Mouse (Mus musculus) MEL (cell line): Measurements from ENCODE around the gene Gpc3. TPM values are rescaled to one million over a fixed set of nuclear protein-coding genes. Genes with fewer than 3 reads are reported as not detected.
"Not testable (repeated sequence)": the region's sequence is repeated elsewhere in the genome, so short reads cannot be mapped to it uniquely, and the experiment has no call there.

Experiments
- DNase-seq: peaks from one replicate; pipeline ENCODE4 v3.0.0; 2011; ENCODE audit warnings: low read depth, low spot score
- H3K27ac ChIP-seq: 2 replicates; pipeline ENCODE4 v1.5.1; 2012; ENCODE audit warnings: low read depth, mild to moderate bottlenecking, control low read depth, low read length, moderate library complexity; ENCODE audit not compliant: control insufficient read depth
- H3K27me3 ChIP-seq, 2 experiments: fragments of 150-350 bp in 1 of 2; sonication (generic) in 1 of 2; 2 replicates each; pipeline ENCODE4 v1.6.1; 2012; ENCODE audit warnings: low read length in 2 of 2, mild to moderate bottlenecking in 2 of 2, improper control_type of control experiment in 1 of 2, moderate library complexity in 1 of 2; ENCODE audit not compliant: insufficient read depth in 2 of 2, control insufficient read depth in 1 of 2
- H3K36me3 ChIP-seq, 2 experiments: 2 replicates each; pipeline ENCODE4 v1.6.1; 2012 to 2014; ENCODE audit warnings: low read length in 2 of 2, improper control_type of control experiment in 1 of 2, inconsistent platforms in 1 of 2, mild to moderate bottlenecking in 1 of 2; ENCODE audit not compliant: insufficient read depth in 2 of 2, control insufficient read depth in 1 of 2
- H3K4me1 ChIP-seq, 2 experiments: fragments of 150-350 bp in 1 of 2; sonication (generic) in 1 of 2; 2 replicates each; pipeline ENCODE4 v1.6.1; 2012; ENCODE audit warnings: low read length in 2 of 2, improper control_type of control experiment in 1 of 2, mild to moderate bottlenecking in 1 of 2; ENCODE audit not compliant: insufficient read depth in 2 of 2, control insufficient read depth in 1 of 2
- H3K4me3 ChIP-seq, 2 experiments: fragments of 150-350 bp in 1 of 2; sonication (generic) in 1 of 2; 2 replicates each; pipeline ENCODE4 v1.5.1; 2012; ENCODE audit warnings: low read depth in 2 of 2, low read length in 2 of 2, mild to moderate bottlenecking in 2 of 2, moderate library complexity in 2 of 2, control low read depth in 1 of 2, improper control_type of control experiment in 1 of 2; ENCODE audit not compliant: control insufficient read depth in 1 of 2, insufficient read depth in 1 of 2
- H3K79me2 ChIP-seq: 2 replicates; pipeline ENCODE4 v1.6.1; 2012; ENCODE audit warnings: mild to moderate bottlenecking, low read length, moderate library complexity; ENCODE audit not compliant: control insufficient read depth, poor library complexity, insufficient read depth
- H3K9ac ChIP-seq: 2 replicates; pipeline ENCODE4 v1.6.1; 2012; ENCODE audit warnings: low read depth, mild to moderate bottlenecking, control low read depth, low read length, moderate library complexity; ENCODE audit not compliant: control insufficient read depth, poor library complexity, severe bottlenecking
- H3K9me3 ChIP-seq: fragments of 150-350 bp; sonication (generic); replicated peaks from 2 replicates; pipeline ENCODE4 v1.6.1; 2012; ENCODE audit warnings: mild to moderate bottlenecking, low read length, improper control_type of control experiment, moderate library complexity; ENCODE audit not compliant: insufficient read depth
- CHD1 ChIP-seq: IDR thresholded peaks from 2 replicates; pipeline ENCODE4 v1.6.1; 2012; ENCODE audit warnings: low read depth, mild to moderate bottlenecking, inconsistent platforms, low read length, improper control_type of control experiment
- CHD2 ChIP-seq: IDR thresholded peaks from 2 replicates; pipeline ENCODE4 v1.6.1; 2011; ENCODE audit warnings: low read length, improper control_type of control experiment
- E2F4 ChIP-seq: IDR thresholded peaks from 2 replicates; pipeline ENCODE4 v1.6.1; 2011; ENCODE audit warnings: low read depth, low read length, improper control_type of control experiment, borderline replicate concordance
- ELF1 ChIP-seq: IDR thresholded peaks from 2 replicates; pipeline ENCODE4 v1.6.1; 2014; ENCODE audit warnings: low read depth, mild to moderate bottlenecking, inconsistent platforms, low read length, improper control_type of control experiment, moderate library complexity
- EP300 ChIP-seq, 2 experiments: IDR thresholded peaks; 2 replicates each; pipeline ENCODE4 v1.6.1; 2011; ENCODE audit warnings: improper control_type of control experiment in 2 of 2, low read length in 2 of 2, low read depth in 1 of 2, mild to moderate bottlenecking in 1 of 2
- ETS1 ChIP-seq: IDR thresholded peaks from 2 replicates; pipeline ENCODE4 v1.6.1; 2012; ENCODE audit warnings: low read depth, mild to moderate bottlenecking, inconsistent platforms, low read length, improper control_type of control experiment, moderate library complexity
- GABPA ChIP-seq: IDR thresholded peaks from 2 replicates; pipeline ENCODE4 v1.6.1; 2012; ENCODE audit warnings: low read depth, mild to moderate bottlenecking, inconsistent platforms, low read length, improper control_type of control experiment, moderate library complexity
- GATA1 ChIP-seq: IDR thresholded peaks from 2 replicates; pipeline ENCODE4 v1.6.1; 2011; ENCODE audit warnings: low read depth, low read length, improper control_type of control experiment
- HCFC1 ChIP-seq: IDR thresholded peaks from 2 replicates; pipeline ENCODE4 v1.6.1; 2012; ENCODE audit warnings: low read depth, mild to moderate bottlenecking, inconsistent platforms, low read length, improper control_type of control experiment, moderate library complexity
- JUND ChIP-seq: IDR thresholded peaks from 2 replicates; pipeline ENCODE4 v1.6.1; 2011; ENCODE audit warnings: low read depth, mild to moderate bottlenecking, improper control_type of control experiment, low read length
- MAX ChIP-seq: IDR thresholded peaks from 2 replicates; pipeline ENCODE4 v1.6.1; 2011; ENCODE audit warnings: low read length, improper control_type of control experiment
- MEF2A ChIP-seq: IDR thresholded peaks from 2 replicates; pipeline ENCODE4 v1.6.1; 2014; ENCODE audit warnings: low read depth, mild to moderate bottlenecking, inconsistent platforms, low read length, improper control_type of control experiment; ENCODE audit not compliant: poor library complexity, insufficient replicate concordance, severe bottlenecking; ENCODE audit errors: extremely low read depth
- MXI1 ChIP-seq: IDR thresholded peaks from 2 replicates; pipeline ENCODE4 v1.6.1; 2011; ENCODE audit warnings: mild to moderate bottlenecking, low read depth, low read length, improper control_type of control experiment
- MYB ChIP-seq: IDR thresholded peaks from 2 replicates; pipeline ENCODE4 v1.6.1; 2011; ENCODE audit warnings: mild to moderate bottlenecking, low read depth, low read length, improper control_type of control experiment
- MYC ChIP-seq: IDR thresholded peaks from 2 replicates; pipeline ENCODE4 v1.6.1; 2011; ENCODE audit warnings: low read depth, mild to moderate bottlenecking, low read length, improper control_type of control experiment, moderate library complexity
- RAD21 ChIP-seq: IDR thresholded peaks from 2 replicates; pipeline ENCODE4 v1.6.1; 2011; ENCODE audit warnings: mild to moderate bottlenecking, low read depth, low read length, improper control_type of control experiment
- RCOR1 ChIP-seq: IDR thresholded peaks from 2 replicates; pipeline ENCODE4 v1.6.1; 2012; ENCODE audit warnings: low read depth, mild to moderate bottlenecking, inconsistent platforms, low read length, improper control_type of control experiment
- SIN3A ChIP-seq: IDR thresholded peaks from 2 replicates; pipeline ENCODE4 v1.6.1; 2012; ENCODE audit warnings: low read length, improper control_type of control experiment, inconsistent platforms
- SMC3 ChIP-seq: IDR thresholded peaks from 2 replicates; pipeline ENCODE4 v1.6.1; 2011; ENCODE audit warnings: low read depth, low read length, improper control_type of control experiment
- TAL1 ChIP-seq: IDR thresholded peaks from 2 replicates; pipeline ENCODE4 v1.6.1; 2012; ENCODE audit warnings: mild to moderate bottlenecking, inconsistent platforms, low read length, moderate library complexity, mixed read lengths
- TBP ChIP-seq: IDR thresholded peaks from 2 replicates; pipeline ENCODE4 v1.8.0; 2011; ENCODE audit warnings: low read depth, low read length, improper control_type of control experiment
- TCF12 ChIP-seq: IDR thresholded peaks from 2 replicates; pipeline ENCODE4 v1.6.1; 2014; ENCODE audit warnings: low read depth, mild to moderate bottlenecking, inconsistent platforms, low read length, improper control_type of control experiment, moderate library complexity
- polyA plus RNA-seq, 2 experiments: library from polyadenylated mRNA; stranded (reverse) in 1 of 2; unstranded in 1 of 2; fragments of >175 nt in 1 of 2; fragments of >200 nt in 1 of 2; gene quantifications; 2 replicates each; pipeline versions ENCODE4 v1.2.1 to v1.2.4; 2012; ENCODE audit warnings: low replicate concordance in 2 of 2, low read depth in 1 of 2; ENCODE audit not compliant: insufficient read length in 2 of 2, insufficient read depth in 1 of 2, missing spikeins in 1 of 2
- total RNA-seq: library from RNA; depleted of rRNA; stranded (reverse); fragments of 300-350 nt; gene quantifications from 2 replicates; pipeline ENCODE4 v1.2.3, GENCODE M21; 2012

Gpc3 gene
- total and polyA plus RNA-seq, 3 experiments = not detected

- H3K9me3 ChIP-seq = no peaks in the 10 kb centered on the region
- H3K27ac ChIP-seq = no peak overlapping the region
- no peaks in the 10 kb centered on the region for H3K27me3 ChIP-seq
- H3K4me1 ChIP-seq = no peaks in the 10 kb centered on the region
- no peak for DNase-seq
- no peak overlapping the region for H3K4me3 ChIP-seq
- TF ChIP-seq RCOR1 = no peak
- no peak for TF ChIP-seq MYC
- no peak for TF ChIP-seq ELF1
- TF ChIP-seq E2F4 = no peak
- no peak for TF ChIP-seq TBP
- no peak for TF ChIP-seq CHD1
- no peak for TF ChIP-seq MYB
- TF ChIP-seq GABPA = no peak
- H3K79me2 ChIP-seq = no peaks in the 10 kb centered on the region
- H3K36me3 ChIP-seq = no peaks in the 10 kb centered on the region
- no peak overlapping the region for H3K9ac ChIP-seq
These were observed 352.2 kb downstream of the Gpc3 start for GRCm38 (mm10) chrX:52261546-52261945.

DNA sequence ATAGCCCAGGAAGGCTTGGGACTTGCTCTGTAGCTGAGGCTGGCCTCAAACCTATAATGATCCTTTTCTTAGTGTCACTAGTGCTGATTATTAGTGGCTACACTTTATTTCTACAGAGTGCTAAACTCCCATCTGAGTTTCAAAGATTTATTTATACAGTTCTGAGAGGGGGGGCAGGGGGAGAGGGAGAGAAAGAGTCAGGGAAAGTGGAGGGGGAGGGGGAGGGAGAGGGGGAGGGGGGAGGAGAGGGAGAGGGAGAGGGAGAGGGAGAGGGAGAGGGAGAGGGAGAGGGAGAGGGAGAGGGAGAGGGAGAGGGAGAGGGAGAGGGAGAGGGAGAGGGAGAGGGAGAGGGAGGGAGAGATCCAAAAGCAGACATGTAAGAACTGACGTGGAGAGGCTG is 354.0 kb downstream of the Gpc3 start:
- not testable (repeated sequence) for H3K4me3 ChIP-seq, H3K27me3 ChIP-seq, H3K36me3 ChIP-seq, H3K9ac ChIP-seq, H3K9me3 ChIP-seq, DNase-seq, H3K27ac ChIP-seq, H3K79me2 ChIP-seq, H3K4me1 ChIP-seq

DNA sequence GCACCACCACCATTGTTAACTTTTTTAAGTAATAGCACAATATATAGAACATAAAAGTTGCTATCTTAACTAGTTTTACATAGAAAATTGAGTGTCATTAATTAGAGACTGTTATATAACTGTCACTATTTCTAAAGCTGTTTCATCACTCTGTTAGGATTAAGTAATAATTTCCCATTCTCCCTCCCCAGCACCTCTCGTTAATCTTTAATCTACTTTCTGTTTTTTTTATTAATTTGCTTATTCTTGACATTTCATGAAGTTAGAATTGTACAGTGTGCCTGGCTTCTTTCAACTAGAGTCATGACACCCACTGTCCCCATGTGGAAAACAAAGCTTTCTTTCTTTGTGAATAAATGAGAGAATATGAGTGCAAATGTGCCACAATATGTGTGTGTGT is 359.2 kb downstream of the Gpc3 start:
- Histone ChIP-seq H3K79me2 (no peaks in the 10 kb centered on the region), H3K9me3 (no peaks in the 10 kb centered on the region), H3K27me3 (no peaks in the 10 kb centered on the region), H3K4me3 (no peak overlapping the region), H3K36me3 (no peaks in the 10 kb centered on the region), H3K4me1 (no peaks in the 10 kb centered on the region), H3K9ac (no peak overlapping the region), H3K27ac (no peak overlapping the region)
- no peak for DNase-seq
- no peak for TF ChIP-seq TAL1
- no peak for TF ChIP-seq MXI1
- TF ChIP-seq CHD2 = no peak
- TF ChIP-seq EP300 (IDR thresholded peaks at IDR 0.05; ENCODE audit: low read depth in 1 of 2, low read length in 2 of 2) = no peak
- TF ChIP-seq GABPA = no peak
- no peak for TF ChIP-seq SMC3
- no peak for TF ChIP-seq MEF2A
- TF ChIP-seq JUND = no peak
- TF ChIP-seq RAD21 = no peak
- TF ChIP-seq RCOR1 = no peak
- TF ChIP-seq HCFC1 = no peak
- TF ChIP-seq CHD1 = no peak
- no peak for TF ChIP-seq ETS1
- TF ChIP-seq GATA1 = no peak
- TF ChIP-seq SIN3A = no peak
- no peak for TF ChIP-seq TCF12
- no peak for TF ChIP-seq MAX
- TF ChIP-seq, all 39 proteins: peak for 0
